Mouse (Mus musculus) neural tube, embryonic 11.5 days (tissue): ENCODE data around the gene Itk. TPM values are rescaled to one million over a fixed set of nuclear protein-coding genes. Genes with fewer than 3 reads are reported as not detected.

Source experiments
- ATAC-seq: fragments of 200-750 bp; cut with Nextera tagmentation; 2 replicates; pipeline ENCODE4 v1.8.0; 2017; ENCODE audit warnings: moderate number of reproducible peaks, mild to moderate bottlenecking, moderate TSS enrichment, moderate library complexity; ENCODE audit not compliant: insufficient read depth, low FRiP score, low TSS enrichment
- DNase-seq: peaks from one replicate; pipeline ENCODE4 v3.0.0-alpha.2; 2015; ENCODE audit warnings: low spot score
- H3K27ac ChIP-seq: fragments of 300-500 bp; sonication (generic); 2 replicates; pipeline ENCODE4 v1.5.1; 2014; ENCODE audit warnings: low read depth, mild to moderate bottlenecking, low read length
- H3K27me3 ChIP-seq: fragments of 300-500 bp; sonication (generic); 2 replicates; pipeline ENCODE4 v1.6.1; 2014; ENCODE audit warnings: mild to moderate bottlenecking, low read length, mixed read lengths; ENCODE audit not compliant: control insufficient read depth, insufficient read depth
- H3K36me3 ChIP-seq: fragments of 300-500 bp; sonication (generic); 2 replicates; pipeline ENCODE4 v1.6.1; 2014; ENCODE audit warnings: mild to moderate bottlenecking, low read length, moderate library complexity, mixed read lengths; ENCODE audit not compliant: control insufficient read depth, insufficient read depth
- H3K4me1 ChIP-seq: fragments of 300-500 bp; sonication (generic); 2 replicates; pipeline ENCODE4 v1.6.1; 2014; ENCODE audit warnings: low read length, mixed read lengths; ENCODE audit not compliant: control insufficient read depth, insufficient read depth
- H3K4me2 ChIP-seq: fragments of 300-500 bp; sonication (generic); 2 replicates; pipeline ENCODE4 v1.6.1; 2014; ENCODE audit warnings: low read depth, mild to moderate bottlenecking, moderate library complexity
- H3K4me3 ChIP-seq: fragments of 300-500 bp; sonication (generic); 2 replicates; pipeline ENCODE4 v1.5.1; 2014; ENCODE audit warnings: low read depth, low read length
- H3K9ac ChIP-seq: fragments of 300-500 bp; sonication (generic); 2 replicates; pipeline ENCODE4 v1.6.1; 2014; ENCODE audit warnings: mild to moderate bottlenecking, low read length
- H3K9me3 ChIP-seq: fragments of 300-500 bp; sonication (generic); 2 replicates; pipeline ENCODE4 v1.6.1; 2016; ENCODE audit warnings: low read length; ENCODE audit not compliant: control insufficient read depth
- whole genome bisulfite sequencing: fragments of 180-500 bp; shearing (Covaris S2); extraction: QIAGEN DNeasy Blood & Tissue Kit; methylation state at CpG from one replicate; pipeline ENCODE4 v1.1.7; 2014; 5-methylcytosine and 5-hydroxymethylcytosine counted together
- polyA plus RNA-seq: library from polyadenylated mRNA; unstranded; fragments of >200 nt; fragmentation: Nextera tagmentation; extraction: Ambion mirVana; gene quantifications from 2 replicates; pipeline ENCODE4 v1.2.1, GENCODE M21; 2014

Itk gene
- polyA plus RNA-seq, 1 experiment from 2014 or later, result not detected

- DNase-seq (no peak), ATAC-seq (no peak)
- no peaks in the 10 kb centered on the region for H3K4me1 ChIP-seq
- H3K9me3 ChIP-seq, result no peaks in the 10 kb centered on the region
- H3K4me3 ChIP-seq, result no peak overlapping the region
- H3K36me3 ChIP-seq, result no peaks in the 10 kb centered on the region
- H3K27ac ChIP-seq, result no peak overlapping the region
- no peaks in the 10 kb centered on the region for H3K27me3 ChIP-seq
- no peak overlapping the region for H3K4me2 ChIP-seq
- no peak overlapping the region for H3K9ac ChIP-seq
- WGBS, result 92% methylated on average over 9 of the region's 9 CpGs
These were observed 86.8 kb downstream of the Itk start for GRCm38 (mm10) chr11:46302471-46302870.

DNA sequence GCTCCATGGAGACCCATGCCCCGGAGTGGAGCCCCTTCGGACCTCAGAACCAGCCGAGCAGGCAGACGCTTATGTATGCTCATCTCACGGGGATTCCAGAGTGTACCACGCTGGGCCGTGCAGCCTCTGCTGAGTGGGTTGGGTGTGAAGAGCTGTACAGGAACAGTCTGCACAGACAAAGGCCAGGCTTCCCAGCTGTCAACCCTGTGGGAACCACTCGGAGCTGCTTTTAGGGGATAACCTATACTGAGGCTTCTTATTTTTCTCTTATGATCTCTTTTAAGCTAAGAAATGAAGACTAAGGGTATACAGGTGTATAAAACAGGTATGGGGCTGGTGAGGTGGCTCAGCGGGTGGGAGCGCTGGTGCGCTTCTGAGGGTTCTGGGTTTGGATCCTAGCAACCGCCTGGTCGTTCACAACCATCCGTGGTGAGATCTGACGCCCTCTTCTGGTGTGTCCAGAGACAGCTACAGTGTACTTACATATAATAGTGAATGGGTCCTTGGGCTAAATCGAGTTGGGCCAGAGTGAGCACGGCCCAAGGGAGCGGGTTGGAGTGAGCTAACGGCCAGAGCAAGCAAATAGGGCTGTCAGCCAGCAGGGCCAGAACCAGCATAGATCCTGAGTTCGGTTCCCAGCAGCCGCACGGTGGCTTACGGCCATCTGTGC, 87.6 kb downstream of the Itk start:
- ATAC-seq (no peak), DNase-seq (no peak)
- 89% methylated on average over 23 of the region's 23 CpGs for WGBS

GRCm38 (mm10) chr11:46299901-46300300, 89.4 kb downstream of the Itk start:
- ATAC-seq, result no peak

More for the DNA sequence above, 87.6 kb downstream of the Itk start:
- Histone ChIP-seq H3K27me3 (no peaks in the 10 kb centered on the region), H3K4me1 (no peaks in the 10 kb centered on the region), H3K27ac (no peak overlapping the region), H3K4me3 (no peak overlapping the region), H3K4me2 (no peak overlapping the region), H3K36me3 (no peaks in the 10 kb centered on the region), H3K9me3 (no peaks in the 10 kb centered on the region), H3K9ac (no peak overlapping the region)

DNA sequence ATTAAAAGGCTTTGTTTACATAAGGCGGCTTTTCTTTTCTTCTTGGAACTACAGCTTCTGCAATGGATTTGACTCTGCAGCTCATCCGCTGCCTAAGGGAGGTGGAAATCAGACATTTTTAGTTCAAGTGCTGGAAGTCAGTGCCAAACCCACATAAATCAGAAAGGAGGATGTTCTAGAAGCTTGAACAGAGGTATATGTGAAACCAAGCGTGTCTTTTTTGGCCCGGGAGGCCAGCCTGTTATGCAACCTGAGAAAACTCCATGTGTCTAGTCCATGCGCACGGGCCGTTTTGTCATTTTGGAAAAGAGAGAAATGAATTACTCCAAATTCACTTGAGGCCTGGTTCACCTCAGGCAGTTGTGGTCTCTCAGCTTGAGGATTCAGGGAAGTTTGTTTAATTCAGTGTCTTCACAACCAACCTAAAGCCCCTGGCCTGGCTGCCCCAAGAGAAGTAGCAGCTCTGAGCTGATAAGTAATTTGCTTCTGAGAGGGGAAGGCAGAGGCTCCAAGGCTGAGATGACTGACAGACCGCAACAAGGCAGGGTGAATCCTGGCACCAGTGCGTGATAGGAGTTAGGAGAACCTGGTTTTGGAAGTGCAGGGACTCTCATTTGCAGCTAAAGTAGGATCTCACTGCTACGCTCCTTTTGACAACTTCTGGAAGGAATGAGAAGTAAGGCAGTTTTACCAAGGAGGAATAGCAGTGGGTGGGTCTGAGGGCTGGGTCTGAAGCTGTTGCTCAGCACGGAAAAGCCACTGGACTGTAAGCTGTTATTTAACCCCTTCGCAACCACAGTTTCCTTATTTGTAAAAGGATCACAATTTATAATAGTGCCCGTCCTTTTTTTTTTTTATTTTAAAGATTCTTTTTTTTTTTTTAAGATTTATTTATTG, 90.2 kb downstream of the Itk start:
- 73% methylated on average over 13 of the region's 13 CpGs for WGBS

More at GRCm38 (mm10) chr11:46299901-46300300, 89.4 kb downstream of the Itk start:
- H3K4me1 ChIP-seq, result no peaks in the 10 kb centered on the region
- no peaks in the 10 kb centered on the region for H3K36me3 ChIP-seq
- no peak overlapping the region for H3K9ac ChIP-seq
- H3K27ac ChIP-seq, result no peak overlapping the region
- no peak for DNase-seq
- no peak overlapping the region for H3K4me2 ChIP-seq
- H3K27me3 ChIP-seq, result no peaks in the 10 kb centered on the region
- WGBS, result 89% methylated on average over 6 of the region's 6 CpGs
- no peaks in the 10 kb centered on the region for H3K9me3 ChIP-seq
- no peak overlapping the region for H3K4me3 ChIP-seq

DNA sequence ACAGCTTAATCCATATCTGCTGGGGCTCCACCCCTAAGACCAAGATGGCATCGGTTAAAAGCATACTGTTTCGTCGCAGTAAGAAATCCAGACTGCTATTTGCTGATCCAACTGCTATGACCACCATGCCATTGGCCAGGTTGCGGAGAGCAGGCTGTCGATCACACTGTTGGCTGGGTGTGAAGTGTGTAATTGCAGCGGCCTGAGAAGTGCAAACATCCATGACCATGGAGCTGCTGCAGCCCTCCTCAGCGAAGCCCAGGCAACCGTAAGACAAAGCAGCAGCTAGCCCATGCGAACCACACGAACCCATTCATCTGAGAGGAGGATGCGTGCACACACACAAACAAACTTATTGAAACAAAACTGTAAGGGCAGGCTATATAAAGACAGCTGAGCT, 94.9 kb downstream of the Itk start:
- Histone ChIP-seq H3K9ac (no peak overlapping the region), H3K4me1 (peaks cover 3% of the 10 kb centered on the region; the same call in 1 of the 2 replicates), H3K9me3 (no peaks in the 10 kb centered on the region), H3K4me2 (no peak overlapping the region), H3K36me3 (no peaks in the 10 kb centered on the region), H3K27ac (no peak overlapping the region), H3K27me3 (no peaks in the 10 kb centered on the region), H3K4me3 (no peak overlapping the region)
- DNase-seq (no peak), ATAC-seq (no peak)
- WGBS, result 84% methylated on average over 11 of the region's 11 CpGs

More for the DNA sequence above, 90.2 kb downstream of the Itk start:
- Histone ChIP-seq H3K36me3 (no peaks in the 10 kb centered on the region), H3K4me1 (no peaks in the 10 kb centered on the region), H3K4me3 (no peak overlapping the region), H3K4me2 (no peak overlapping the region), H3K27me3 (no peaks in the 10 kb centered on the region), H3K9me3 (no peaks in the 10 kb centered on the region), H3K27ac (no peak overlapping the region), H3K9ac (no peak overlapping the region)
- DNase-seq, result no peak
- ATAC-seq, result no peak

GRCm38 (mm10) chr11:46293491-46293890, 95.8 kb downstream of the Itk start:
- Histone ChIP-seq H3K36me3 (no peaks in the 10 kb centered on the region), H3K9me3 (no peaks in the 10 kb centered on the region), H3K4me2 (no peak overlapping the region), H3K9ac (no peak overlapping the region), H3K27ac (no peak overlapping the region), H3K4me3 (no peak overlapping the region), H3K27me3 (no peaks in the 10 kb centered on the region), H3K4me1 (peaks cover 3% of the 10 kb centered on the region; the same call in 1 of the 2 replicates)
- DNase-seq (no peak), ATAC-seq (no peak)
- 88% methylated on average over 5 of the region's 5 CpGs for WGBS

- Histone ChIP-seq H3K4me2 (no peak overlapping the region), H3K27ac (no peak overlapping the region), H3K4me3 (no peak overlapping the region), H3K4me1 (peaks cover 3% of the 10 kb centered on the region; the same call in 1 of the 2 replicates), H3K36me3 (no peaks in the 10 kb centered on the region), H3K9me3 (no peaks in the 10 kb centered on the region), H3K27me3 (no peaks in the 10 kb centered on the region), H3K9ac (no peak overlapping the region)
- peak; percentile 72 for ATAC-seq
- peak; percentile 33 for DNase-seq
- 36% methylated on average over 10 of the region's 10 CpGs for WGBS
These were observed 98.3 kb downstream of the Itk start for GRCm38 (mm10) chr11:46290988-46291405.

GRCm38 (mm10) chr11:46289561-46289960, 99.8 kb downstream of the Itk start:
- no peaks in the 10 kb centered on the region for H3K36me3 ChIP-seq
- H3K4me2 ChIP-seq, result no peak overlapping the region
- H3K9me3 ChIP-seq, result no peaks in the 10 kb centered on the region
- no peaks in the 10 kb centered on the region for H3K27me3 ChIP-seq
- no peak overlapping the region for H3K27ac ChIP-seq
- H3K4me3 ChIP-seq, result no peak overlapping the region
- H3K4me1 ChIP-seq, result peaks cover 3% of the 10 kb centered on the region; the same call in 1 of the 2 replicates
- no peak overlapping the region for H3K9ac ChIP-seq
- WGBS, result 79% methylated on average over 9 of the region's 9 CpGs
- no peak for DNase-seq
- no peak for ATAC-seq
